Mouse (Mus musculus) lung, adult 18-20 months (tissue): ENCODE results near the gene C5ar1.
"Not testable (repeated sequence)": the region's sequence is repeated elsewhere in the genome, so short reads cannot be mapped to it uniquely, and the experiment has no call there.

Experiments used
- DNase-seq, 2 experiments: peaks; one replicate each; pipeline ENCODE4 v3.0.0; 2022; ENCODE audit warnings: mixed read lengths in 2 of 2

C5ar1 gene

GRCm38 (mm10) chr7:16259110-16259590 is at the start of gene C5ar1:
C5ar1 (minus strand) TSS chr7:16259540.
- peak in 1 of 2 experiments; percentile 27 for DNase-seq

- DNase-seq, result peak in 1 of 2 experiments; percentile 40
These were observed 49.4 kb upstream of the C5ar1 start for GRCm38 (mm10) chr7:16308555-16309317.

- DNase-seq, result not testable (repeated sequence)
These were observed 48.8 kb upstream of the C5ar1 start, which contains the start of gene Bbc3 for GRCm38 (mm10) chr7:16308093-16308492. Bbc3 (plus strand) TSS chr7:16308393.

- not testable (repeated sequence) for DNase-seq
These were observed 47.8 kb upstream of the C5ar1 start for GRCm38 (mm10) chr7:16307141-16307540.

- peak; percentile 92 to 95 for DNase-seq
These were observed 40.2 kb upstream of the C5ar1 start for GRCm38 (mm10) chr7:16299419-16300035.

- DNase-seq, result no peak
These were observed 39.6 kb upstream of the C5ar1 start for GRCm38 (mm10) chr7:16298927-16299326.

- DNase-seq, result no peak
These were observed 38.3 kb upstream of the C5ar1 start for GRCm38 (mm10) chr7:16297616-16298015.

- peak; percentile 93 to 96 for DNase-seq
These were observed 37.5 kb upstream of the C5ar1 start for GRCm38 (mm10) chr7:16296766-16297390.

GRCm38 (mm10) chr7:16296146-16296545 is 36.8 kb upstream of the C5ar1 start:
- DNase-seq, result no peak

GRCm38 (mm10) chr7:16295321-16295900 is 36.1 kb upstream of the C5ar1 start:
- peak; percentile 91 to 92 for DNase-seq

- DNase-seq, result peak; percentile 95 to 96
These were observed 35.5 kb upstream of the C5ar1 start for GRCm38 (mm10) chr7:16294837-16295236.

GRCm38 (mm10) chr7:16294346-16294745 is 35.0 kb upstream of the C5ar1 start:
- DNase-seq, result peak; percentile 31 to 40

GRCm38 (mm10) chr7:16287791-16288190 is 28.5 kb upstream of the C5ar1 start:
- DNase-seq, result no peak

GRCm38 (mm10) chr7:16287016-16287415 is 27.7 kb upstream of the C5ar1 start:
- no peak for DNase-seq

- DNase-seq, result peak; percentile 100
These were observed 27.0 kb upstream of the C5ar1 start, which contains the start of gene Ccdc9 for GRCm38 (mm10) chr7:16286026-16286961. Ccdc9 (minus strand) TSS chr7:16286795.

GRCm38 (mm10) chr7:16285450-16286025 is 26.2 kb upstream of the C5ar1 start:
- peak; percentile 87 to 90 for DNase-seq

GRCm38 (mm10) chr7:16284904-16285303 is 25.6 kb upstream of the C5ar1 start:
- DNase-seq, result no peak

GRCm38 (mm10) chr7:16284001-16284400 is 24.7 kb upstream of the C5ar1 start:
- DNase-seq, result no peak

- no peak for DNase-seq
These were observed 23.0 kb upstream of the C5ar1 start for GRCm38 (mm10) chr7:16282334-16282733.

GRCm38 (mm10) chr7:16280721-16281120 is 21.4 kb upstream of the C5ar1 start:
- DNase-seq, result no peak
